ENCODE assay signal across 9 mouse cellular contexts in the genomic region with DNA sequence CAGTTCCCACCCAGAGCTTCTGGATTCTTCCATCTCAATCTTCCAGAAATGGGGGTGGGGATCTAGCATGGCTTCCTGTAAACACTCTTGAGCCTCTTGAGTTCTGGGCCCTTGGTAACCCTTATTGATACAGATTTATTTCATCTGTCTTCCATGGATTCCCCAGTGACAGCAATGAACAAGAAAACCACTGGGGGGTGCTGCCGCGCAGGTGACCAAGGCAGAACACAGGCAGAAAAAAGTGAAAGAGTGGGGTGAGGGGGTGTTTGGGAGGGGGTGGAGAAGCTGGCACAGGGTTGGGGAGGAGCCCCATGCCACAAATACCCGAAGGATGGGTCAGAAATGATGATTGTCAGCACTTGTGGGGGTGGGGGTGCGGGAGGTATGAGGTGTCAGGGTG. TPM values are rescaled to one million over a fixed set of nuclear protein-coding genes. Genes with fewer than 3 reads are reported as not detected.
DNase-seq lines count a peak whose midpoint lies in the region; ATAC-seq lines count a peak whose summit lies in the region.
"Had no signal": no experiment of that assay in that cellular context is flagged by ENCODE, and none has a peak within 500 bp of the region (broad histone marks: within the 10 kb centered on the region; RNA-seq: fewer than 3 reads in every experiment).

No protein-coding gene starts in this region.

- H3K4me2 ChIP-seq in kidney, embryonic 15.5 days, result no peak overlapping the region
- no peak overlapping the region for H3K4me2 ChIP-seq in neural tube, embryonic 13.5 days

- H3K4me1 ChIP-seq in forebrain, embryonic 10.5 days, result peaks cover 72% of the 10 kb centered on the region
- peaks cover 55% of the 10 kb centered on the region for H3K4me1 ChIP-seq in kidney, embryonic 15.5 days
- H3K4me1 ChIP-seq in neural tube, embryonic 13.5 days (replicated peaks), result peaks cover 52% of the 10 kb centered on the region

- no peak overlapping the region for H3K4me3 ChIP-seq in forebrain, embryonic 10.5 days
- no peak overlapping the region for H3K4me3 ChIP-seq in kidney, embryonic 15.5 days (replicated peaks)
- H3K4me3 ChIP-seq in neural tube, embryonic 13.5 days, result no peak overlapping the region

- H3K27me3 ChIP-seq in forebrain, embryonic 10.5 days (ENCODE audit: poor library complexity, severe bottlenecking), result peaks cover 27% of the 10 kb centered on the region
- no peaks in the 10 kb centered on the region for H3K27me3 ChIP-seq in kidney, embryonic 15.5 days
- H3K27me3 ChIP-seq in neural tube, embryonic 13.5 days, result no peaks in the 10 kb centered on the region
- H3K27me3 ChIP-seq: neural tube, embryonic 12.5 days had no signal

- H3K36me3 ChIP-seq in forebrain, embryonic 10.5 days (replicated peaks), result no peaks in the 10 kb centered on the region
- H3K36me3 ChIP-seq in kidney, embryonic 15.5 days, result no peaks in the 10 kb centered on the region
- H3K36me3 ChIP-seq in neural tube, embryonic 13.5 days, result no peaks in the 10 kb centered on the region
- H3K36me3 ChIP-seq: neural tube, embryonic 12.5 days had no signal

- DNase-seq in cerebellum, adult 9-10 months, result peak; percentile 56
- no peak for DNase-seq in cerebellum, adult 8-10 months
- DNase-seq in right cerebral cortex, postnatal 4 days, result peak; percentile 69
- DNase-seq in right cerebral cortex, postnatal 25 days, result no peak
- DNase-seq in forebrain, embryonic 10.5 days (ENCODE audit: extremely low spot score, low spot score), result peak; percentile 51
- DNase-seq in urinary bladder, postnatal 14 days (ENCODE audit: low spot score), result no peak

- no peaks in the 10 kb centered on the region for H3K9me3 ChIP-seq in forebrain, embryonic 10.5 days
- no peaks in the 10 kb centered on the region for H3K9me3 ChIP-seq in kidney, embryonic 15.5 days (replicated peaks)
- H3K9me3 ChIP-seq in neural tube, embryonic 13.5 days, result no peaks in the 10 kb centered on the region
- H3K9me3 ChIP-seq: neural tube, embryonic 12.5 days had no signal

- H3K27ac ChIP-seq in forebrain, embryonic 10.5 days, result peak overlapping the region; percentile 99
- H3K27ac ChIP-seq in kidney, embryonic 15.5 days, result peak overlapping the region; percentile 98
- peak overlapping the region; percentile 98 for H3K27ac ChIP-seq in neural tube, embryonic 13.5 days (replicated peaks)

- 23% methylated on average over 4 of the region's 4 CpGs for WGBS in forebrain, embryonic 10.5 days
- WGBS in kidney, embryonic 15.5 days, result 21% methylated on average over 4 of the region's 4 CpGs
- 23% methylated on average over 4 of the region's 4 CpGs for WGBS in neural tube, embryonic 13.5 days

- ATAC-seq in kidney, embryonic 15.5 days (replicated peaks; ENCODE audit: low FRiP score), result no peak
- ATAC-seq in neural tube, embryonic 13.5 days (ENCODE audit: low read depth), result no peak

- H3K9ac ChIP-seq in kidney, embryonic 15.5 days, result no peak overlapping the region
- no peak overlapping the region for H3K9ac ChIP-seq in neural tube, embryonic 13.5 days

RNA-seq across cellular contexts. Expression of gene Ddr1, which starts 1.4 kb away (rescaled TPM):
- polyA plus RNA-seq in forebrain, embryonic 10.5 days (2016; fragmentation: Nextera tagmentation; extraction: Ambion mirVana), result 105 and 112 TPM in 2 replicates
- 83.0 and 86.1 TPM in 2 replicates for polyA plus RNA-seq in kidney, embryonic 15.5 days (2015; fragmentation: Nextera tagmentation; extraction: Ambion mirVana)
- polyA plus RNA-seq in neural tube, embryonic 13.5 days (2015; fragmentation: Nextera tagmentation; extraction: Ambion mirVana), result 119 and 122 TPM in 2 replicates

RNA-seq across cellular contexts. Expression of gene Gtf2h4, which starts 32.3 kb away (rescaled TPM):
- 59.3 and 62.3 TPM in 2 replicates for polyA plus RNA-seq in forebrain, embryonic 10.5 days (2016; fragmentation: Nextera tagmentation; extraction: Ambion mirVana)
- polyA plus RNA-seq in kidney, embryonic 15.5 days (2015; fragmentation: Nextera tagmentation; extraction: Ambion mirVana), result 48.5 and 49.9 TPM in 2 replicates
- polyA plus RNA-seq in neural tube, embryonic 13.5 days (2015; fragmentation: Nextera tagmentation; extraction: Ambion mirVana), result 25.5 and 28.8 TPM in 2 replicates

RNA-seq across cellular contexts. Expression of gene Vars2, which starts 38.4 kb away (rescaled TPM):
- 19.3 and 20.2 TPM in 2 replicates for polyA plus RNA-seq in forebrain, embryonic 10.5 days (2016; fragmentation: Nextera tagmentation; extraction: Ambion mirVana)
- 15.9 and 18.8 TPM in 2 replicates for polyA plus RNA-seq in kidney, embryonic 15.5 days (2015; fragmentation: Nextera tagmentation; extraction: Ambion mirVana)
- 10.6 and 11.3 TPM in 2 replicates for polyA plus RNA-seq in neural tube, embryonic 13.5 days (2015; fragmentation: Nextera tagmentation; extraction: Ambion mirVana)

Comparison
In these comparisons a context has a peak if more than half of its experiments do, and no peak if none do; other contexts are left out.
1. DNase-seq: peak in cerebellum, adult 9-10 months (single experiment), right cerebral cortex, postnatal 4 days (single experiment) and forebrain, embryonic 10.5 days (single experiment); none in cerebellum, adult 8-10 months (single experiment), right cerebral cortex, postnatal 25 days (single experiment) and urinary bladder, postnatal 14 days (single experiment).
2. Peak in every context shown above with its lines, with median percentiles within 50 percentile points of each other: H3K27ac ChIP-seq.